In genomic region chr1:70787146-70787545, GRCm38 (mm10) we compare ENCODE assay signal across 14 mouse cellular contexts.
DNase-seq lines count a peak whose midpoint lies in the region; ATAC-seq and TF ChIP-seq lines count a peak whose summit lies in the region.
"Had no signal": no experiment of that assay in that cellular context is flagged by ENCODE, and none has a peak within 500 bp of the region (broad histone marks: within the 10 kb centered on the region; RNA-seq: fewer than 3 reads in every experiment).

No protein-coding gene starts in this region.

- peak; percentile 4 for DNase-seq in adrenal gland, postnatal 14 days
- no peak for DNase-seq in adrenal gland, postnatal 25 days
- DNase-seq in left cerebral cortex, adult 2 months (ENCODE audit: extremely low spot score in 1 of 2, low spot score in 2 of 2), result no peak
- DNase-seq in left cerebral cortex, postnatal 25 days (ENCODE audit: low spot score in 2 of 2), result no peak
- DNase-seq in CH12.LX (ENCODE audit: extremely low read depth) (peak; percentile 16), ZHBTc4 (ENCODE audit: low read depth, low spot score) (peak; percentile 49)
- no peak for DNase-seq in left cerebral cortex, adult 9 months (ENCODE audit: low spot score in 2 of 2)
- DNase-seq: cerebellum, adult 18-20 months; lung, embryonic 14.5 days; right cerebral cortex, adult 18-20 months had no signal

- H3K4me2 ChIP-seq in CH12.LX (ENCODE audit: insufficient read depth, low read depth, poor library complexity, severe bottlenecking), result no peak overlapping the region
- H3K4me2 ChIP-seq in heart, embryonic 11.5 days, result no peak overlapping the region
- H3K4me2 ChIP-seq: embryonic facial prominence, embryonic 15.5 days; forebrain, embryonic 13.5 days; lung, embryonic 14.5 days had no signal

- peak; percentile 28 for TF ChIP-seq CTCF in left cerebral cortex, adult 2 months (IDR thresholded peaks at IDR 0.05)
- peak; percentile 36 to 62; a peak in 3 of 4 replicates for TF ChIP-seq CTCF in CH12.LX (conservative IDR thresholded peaks at IDR 0.05 in 1 of 2, IDR thresholded peaks at IDR 0.05 in 1 of 2; ENCODE audit: low read depth in 2 of 2, low read length in 2 of 2)

- dilution Hi-C loops in CH12.LX (cut with MboI; ENCODE audit: extremely low pct_ligation_motif_present, extremely low pct_unique_long_range_greater_than_20kb, low sequenced_read_pairs), result no loop called here

- no peaks in the 10 kb centered on the region for H3K27me3 ChIP-seq in CH12.LX (replicated peaks)
- H3K27me3 ChIP-seq in heart, embryonic 11.5 days (ENCODE audit: control insufficient read depth, insufficient read depth, low read length), result no peaks in the 10 kb centered on the region
- H3K27me3 ChIP-seq: embryonic facial prominence, embryonic 15.5 days; forebrain, embryonic 13.5 days; megakaryocyte, embryonic 14.5 days had no signal

- no peak for TF ChIP-seq POLR2A in CH12.LX (IDR thresholded peaks at IDR 0.05; ENCODE audit: low read depth, low read length)

- no peaks in the 10 kb centered on the region for H3K79me2 ChIP-seq in CH12.LX (replicated peaks; ENCODE audit: control insufficient read depth, extremely low read depth, insufficient read depth, poor library complexity, severe bottlenecking)

- H3K4me1 ChIP-seq in CH12.LX (ENCODE audit: control insufficient read depth in 1 of 2, insufficient read depth in 2 of 2), result no peaks in the 10 kb centered on the region
- H3K4me1 ChIP-seq in heart, embryonic 11.5 days (ENCODE audit: control insufficient read depth, insufficient read depth, low read length), result no peaks in the 10 kb centered on the region
- H3K4me1 ChIP-seq: embryonic facial prominence, embryonic 15.5 days; forebrain, embryonic 13.5 days; megakaryocyte, embryonic 14.5 days had no signal

- ATAC-seq in heart, embryonic 11.5 days (replicated peaks; ENCODE audit: insufficient number of reproducible peaks, low FRiP score, low TSS enrichment), result no peak
- ATAC-seq: forebrain, embryonic 13.5 days had no signal

- no peak overlapping the region for H3K27ac ChIP-seq in left cerebral cortex, adult 2 months
- H3K27ac ChIP-seq in CH12.LX (ENCODE audit: insufficient read depth, low read depth), result no peak overlapping the region
- H3K27ac ChIP-seq in heart, embryonic 11.5 days (ENCODE audit: low read depth, low read length), result no peak overlapping the region
- H3K27ac ChIP-seq: embryonic facial prominence, embryonic 15.5 days; forebrain, embryonic 13.5 days had no signal

- no peak overlapping the region for H3K9ac ChIP-seq in CH12.LX (ENCODE audit: insufficient read depth, low read depth)
- H3K9ac ChIP-seq in heart, embryonic 11.5 days (ENCODE audit: low read depth, low read length), result no peak overlapping the region
- H3K9ac ChIP-seq: embryonic facial prominence, embryonic 15.5 days; forebrain, embryonic 13.5 days; lung, embryonic 14.5 days had no signal

- no peak for TF ChIP-seq EP300 in CH12.LX (IDR thresholded peaks at IDR 0.05; ENCODE audit: low read length)

- in situ Hi-C loops in CH12.LX (cut with MboI; ENCODE audit: low pct_ligation_motif_present, low pct_unique_long_range_greater_than_20kb, low sequenced_read_pairs), result no loop called here

- H3K4me3 ChIP-seq in left cerebral cortex, adult 2 months, result no peak overlapping the region
- no peak overlapping the region for H3K4me3 ChIP-seq in CH12.LX (replicated peaks in 1 of 3; ENCODE audit: low read depth in 2 of 3, low read length in 2 of 3, poor library complexity in 1 of 3)
- no peak overlapping the region for H3K4me3 ChIP-seq in heart, embryonic 11.5 days (ENCODE audit: low read depth, low read length)
- H3K4me3 ChIP-seq: embryonic facial prominence, embryonic 15.5 days; forebrain, embryonic 13.5 days; megakaryocyte, embryonic 14.5 days had no signal

- H3K36me3 ChIP-seq in CH12.LX (replicated peaks in 1 of 2; ENCODE audit: control insufficient read depth in 1 of 2, insufficient read depth in 1 of 2, low read length in 1 of 2), result no peaks in the 10 kb centered on the region
- no peaks in the 10 kb centered on the region for H3K36me3 ChIP-seq in heart, embryonic 11.5 days (ENCODE audit: control insufficient read depth, insufficient read depth, low read length)
- H3K36me3 ChIP-seq: embryonic facial prominence, embryonic 15.5 days had no signal

- H3K9me3 ChIP-seq in CH12.LX (replicated peaks; ENCODE audit: low read length), result no peaks in the 10 kb centered on the region
- H3K9me3 ChIP-seq in heart, embryonic 11.5 days (replicated peaks; ENCODE audit: control insufficient read depth, low read length), result no peaks in the 10 kb centered on the region; the same call in 1 of the 2 replicates
- H3K9me3 ChIP-seq: embryonic facial prominence, embryonic 15.5 days; forebrain, embryonic 13.5 days; megakaryocyte, embryonic 14.5 days had no signal

- peak; percentile 62 for TF ChIP-seq RAD21 in CH12.LX (IDR thresholded peaks at IDR 0.05; ENCODE audit: low read depth, low read length)

- intact Hi-C loops in left cerebral cortex, adult 2 months (cut with DNase I), result no loop called here
- intact Hi-C loops in left cerebral cortex, postnatal 25 days (cut with DNase I), result no loop called here

TF ChIP-seq in CH12.LX, 34 proteins besides CTCF, POLR2A, EP300 and RAD21:
- TF ChIP-seq SMC3 (IDR thresholded peaks at IDR 0.05; ENCODE audit: low read depth, low read length) (peak; percentile 50), TBP (conservative IDR thresholded peaks at IDR 0.05; ENCODE audit: low read depth, low read length) (no peak)
TF ChIP-seq in CH12.LX: peak in this region for 1.

Comparison
In these comparisons a context has a peak if more than half of its experiments do, and no peak if none do; other contexts are left out.
1. DNase-seq: peak in adrenal gland, postnatal 14 days (single experiment), CH12.LX (single experiment) and ZHBTc4 (single experiment); none in adrenal gland, postnatal 25 days (single experiment), left cerebral cortex, adult 2 months (0 of 2), left cerebral cortex, postnatal 25 days (0 of 2) and left cerebral cortex, adult 9 months (0 of 2).